In the genomic region with DNA sequence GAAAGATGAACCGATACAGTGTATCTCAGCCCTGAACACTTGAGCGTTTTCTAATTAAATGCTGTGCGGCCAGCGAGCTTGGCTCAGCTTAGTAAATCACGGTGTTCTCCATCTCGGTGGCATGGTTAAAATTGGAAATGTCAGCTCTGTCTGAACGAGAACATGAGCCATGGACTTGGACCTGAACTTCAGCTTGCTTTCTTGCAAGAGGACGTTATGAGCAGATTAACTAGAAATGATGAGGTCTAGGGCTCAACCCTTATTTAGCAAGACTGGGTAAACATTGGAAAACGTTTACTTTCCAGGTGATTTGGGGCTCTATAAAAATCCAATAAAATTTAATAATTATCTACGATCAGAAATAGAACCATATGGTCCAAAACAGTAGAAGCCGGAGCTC, we compare ENCODE assay signal across 25 mouse cellular contexts.
"Had no signal": no experiment of that assay in that cellular context is flagged by ENCODE, and none has a peak within 500 bp of the region (broad histone marks: within the 10 kb centered on the region; RNA-seq: fewer than 3 reads in every experiment).

No protein-coding gene starts in this region.

- H3K9me3 ChIP-seq: heart, embryonic 13.5 days; heart, embryonic 15.5 days; hindbrain, embryonic 12.5 days; intestine, embryonic 15.5 days; limb, embryonic 10.5 days; limb, embryonic 12.5 days; liver, embryonic 13.5 days; liver, embryonic 15.5 days had no signal

- H3K4me2 ChIP-seq: heart, embryonic 11.5 days; heart, embryonic 13.5 days; heart, embryonic 15.5 days; hindbrain, embryonic 12.5 days; hindbrain, embryonic 14.5 days; intestine, embryonic 15.5 days; limb, embryonic 12.5 days; liver, embryonic 11.5 days; liver, embryonic 13.5 days; liver, embryonic 15.5 days had no signal

- H3K27ac ChIP-seq: heart, adult 2 months; heart, embryonic 13.5 days; heart, embryonic 15.5 days; hindbrain, embryonic 12.5 days; hindbrain, embryonic 14.5 days; hindbrain, postnatal 0 days; intestine, embryonic 15.5 days; left cerebral cortex, adult 2 months; limb, embryonic 10.5 days; limb, embryonic 12.5 days; liver, embryonic 13.5 days; liver, embryonic 15.5 days had no signal

- DNase-seq: gastrocnemius, postnatal 14 days; gastrocnemius, postnatal 36 days; heart, adult 11 months; heart, adult 2 months; heart, postnatal 14 days; heart, postnatal 36 days; kidney, adult 18-20 months; kidney, adult 8-10 months; kidney, postnatal 10 days; kidney, postnatal 25 days; kidney, postnatal 4 days; liver, embryonic 13.5 days had no signal

- H3K36me3 ChIP-seq: heart, embryonic 13.5 days; heart, embryonic 15.5 days; hindbrain, embryonic 12.5 days; intestine, embryonic 15.5 days; liver, embryonic 13.5 days; liver, embryonic 15.5 days had no signal

- H3K4me1 ChIP-seq: hindbrain, embryonic 12.5 days; intestine, embryonic 15.5 days; limb, embryonic 12.5 days; liver, embryonic 13.5 days; liver, embryonic 15.5 days had no signal

- H3K27me3 ChIP-seq: heart, embryonic 13.5 days; heart, embryonic 15.5 days; hindbrain, embryonic 12.5 days; intestine, embryonic 15.5 days; limb, embryonic 12.5 days; liver, embryonic 13.5 days; liver, embryonic 15.5 days had no signal

- ATAC-seq: hindbrain, postnatal 0 days; intestine, embryonic 15.5 days; intestine, postnatal 0 days had no signal

- H3K4me3 ChIP-seq: heart, adult 2 months; heart, embryonic 13.5 days; heart, embryonic 15.5 days; hindbrain, embryonic 12.5 days; intestine, embryonic 15.5 days; left cerebral cortex, adult 2 months; limb, embryonic 10.5 days; limb, embryonic 12.5 days; liver, embryonic 13.5 days; liver, embryonic 15.5 days had no signal

- H3K9ac ChIP-seq: heart, embryonic 13.5 days; heart, embryonic 15.5 days; hindbrain, embryonic 12.5 days; hindbrain, embryonic 14.5 days; intestine, embryonic 15.5 days; limb, embryonic 12.5 days; liver, embryonic 13.5 days; liver, embryonic 15.5 days had no signal
